Mouse (Mus musculus) limb, embryonic 14.5 days (tissue): Measurements from ENCODE around the gene Chrm4. TPM values are rescaled to one million over a fixed set of nuclear protein-coding genes. Genes with fewer than 3 reads are reported as not detected.
A peak's percentile ranks its signal among the peaks of the same experiment; 100 is the strongest.

Source experiments
- ATAC-seq: fragments of 200-750 bp; cut with Nextera tagmentation; 2 replicates; pipeline ENCODE4 v1.8.0; 2017; ENCODE audit warnings: low read depth, moderate number of reproducible peaks, moderate TSS enrichment; ENCODE audit not compliant: low FRiP score
- DNase-seq: peaks from one replicate; pipeline ENCODE4 v3.0.0-alpha.2; 2015; ENCODE audit warnings: low spot score
- H3K27ac ChIP-seq: fragments of 300-500 bp; sonication (generic); replicated peaks from 2 replicates; pipeline ENCODE4 v1.5.1; 2014; ENCODE audit warnings: low read depth, mild to moderate bottlenecking, low read length, moderate library complexity, mixed read lengths
- H3K27me3 ChIP-seq: fragments of 300-500 bp; sonication (generic); 2 replicates; pipeline ENCODE4 v1.6.1; 2014; ENCODE audit warnings: low read length, mixed read lengths; ENCODE audit not compliant: control insufficient read depth, insufficient read depth
- H3K36me3 ChIP-seq: fragments of 300-500 bp; sonication (generic); 2 replicates; pipeline ENCODE4 v1.6.1; 2014; ENCODE audit warnings: mild to moderate bottlenecking, low read length, moderate library complexity, mixed read lengths; ENCODE audit not compliant: control insufficient read depth, insufficient read depth
- H3K4me1 ChIP-seq: fragments of 300-500 bp; sonication (generic); 2 replicates; pipeline ENCODE4 v1.6.1; 2014; ENCODE audit warnings: antibody characterized with exemption, low read length, mixed read lengths; ENCODE audit not compliant: control insufficient read depth, insufficient read depth
- H3K4me2 ChIP-seq: fragments of 300-500 bp; sonication (generic); replicated peaks from 2 replicates; pipeline ENCODE4 v1.6.1; 2014; ENCODE audit warnings: low read depth, mild to moderate bottlenecking, low read length, moderate library complexity; ENCODE audit not compliant: severe bottlenecking
- H3K4me3 ChIP-seq: fragments of 300-500 bp; sonication (generic); replicated peaks from 2 replicates; pipeline ENCODE4 v1.5.1; 2014; ENCODE audit warnings: low read length
- H3K9ac ChIP-seq: fragments of 300-500 bp; sonication (generic); 2 replicates; pipeline ENCODE4 v1.6.1; 2014; ENCODE audit warnings: mild to moderate bottlenecking, low read depth, low read length, moderate library complexity; ENCODE audit not compliant: severe bottlenecking
- H3K9me3 ChIP-seq: fragments of 300-500 bp; sonication (generic); 2 replicates; pipeline ENCODE4 v1.6.1; 2016; ENCODE audit warnings: low read length; ENCODE audit not compliant: control insufficient read depth
- POLR2A ChIP-seq: fragments of 200-500 bp; IDR thresholded peaks from 2 replicates; pipeline ENCODE4 v1.8.0; 2012; ENCODE audit warnings: inconsistent platforms, mild to moderate bottlenecking, moderate library complexity, borderline replicate concordance; ENCODE audit not compliant: insufficient read depth, insufficient read length; ENCODE audit errors: extremely low read depth
- WGBS: fragments of 180-500 bp; shearing (Covaris S2); extraction: QIAGEN DNeasy Blood & Tissue Kit; methylation state at CpG from one replicate; pipeline ENCODE4 v1.1.7; 2014; 5-methylcytosine and 5-hydroxymethylcytosine counted together
- polyA plus RNA-seq, 2 experiments: library from polyadenylated mRNA; depleted of rRNA in 1 of 2; stranded (reverse) in 1 of 2; unstranded in 1 of 2; fragments of >200 nt; fragmentation: Nextera tagmentation in 1 of 2; extraction: Ambion mirVana in 1 of 2; gene quantifications; 2 replicates each; pipeline versions ENCODE4 v1.2.1 to v1.2.3; 2012 to 2014

The Chrm4 gene
- polyA plus RNA-seq, 2 experiments = 0.17 to 0.47 TPM

GRCm38 (mm10) chr2:91946836-91947235, 19.8 kb downstream of the Chrm4 start:
- DNase-seq (no peak), ATAC-seq (no peak)
- Histone ChIP-seq H3K4me1 (peaks cover 25% of the 10 kb centered on the region), H3K9me3 (no peaks in the 10 kb centered on the region), H3K4me2 (no peak overlapping the region), H3K4me3 (no peak overlapping the region), H3K9ac (no peak overlapping the region), H3K36me3 (peaks cover under 1% of the 10 kb centered on the region; the same call in 1 of the 2 replicates), H3K27ac (no peak overlapping the region), H3K27me3 (no peaks in the 10 kb centered on the region)
- WGBS = 65% methylated on average over 6 of the region's 6 CpGs
- no peak for TF ChIP-seq POLR2A

GRCm38 (mm10) chr2:91947397-91948150, 20.5 kb downstream of the Chrm4 start:
- Histone ChIP-seq H3K9ac (no peak overlapping the region), H3K9me3 (no peaks in the 10 kb centered on the region), H3K4me3 (no peak overlapping the region), H3K27me3 (no peaks in the 10 kb centered on the region), H3K4me1 (peaks cover 25% of the 10 kb centered on the region), H3K4me2 (no peak overlapping the region), H3K27ac (no peak overlapping the region), H3K36me3 (no peaks in the 10 kb centered on the region; the same call in 1 of the 2 replicates)
- ATAC-seq (peak; percentile 60), DNase-seq (peak; percentile 39)
- no peak for TF ChIP-seq POLR2A
- 56% methylated on average over 11 of the region's 11 CpGs for WGBS

- no peak overlapping the region for H3K4me3 ChIP-seq
- ATAC-seq = no peak
- H3K4me2 ChIP-seq = no peak overlapping the region
- WGBS = 73% methylated on average over 6 of the region's 6 CpGs
- no peaks in the 10 kb centered on the region for H3K9me3 ChIP-seq
- TF ChIP-seq POLR2A = no peak
- no peaks in the 10 kb centered on the region; the same call in 1 of the 2 replicates for H3K36me3 ChIP-seq
- H3K27ac ChIP-seq = no peak overlapping the region
- no peak for DNase-seq
- H3K4me1 ChIP-seq = peaks cover 25% of the 10 kb centered on the region
- H3K9ac ChIP-seq = no peak overlapping the region
- H3K27me3 ChIP-seq = no peaks in the 10 kb centered on the region
Observed at GRCm38 (mm10) chr2:91948151-91948509, 21.1 kb downstream of the Chrm4 start.

GRCm38 (mm10) chr2:91948792-91949241, 21.8 kb downstream of the Chrm4 start:
- no peak overlapping the region for H3K4me3 ChIP-seq
- H3K9ac ChIP-seq = peak overlapping the region; percentile 8; the same call in 1 of the 2 replicates
- WGBS = 69% methylated on average over 3 of the region's 3 CpGs
- ATAC-seq = no peak
- peaks cover 25% of the 10 kb centered on the region for H3K4me1 ChIP-seq
- H3K27me3 ChIP-seq = no peaks in the 10 kb centered on the region
- peak; percentile 25 for DNase-seq
- no peak for TF ChIP-seq POLR2A
- H3K27ac ChIP-seq = no peak overlapping the region
- no peaks in the 10 kb centered on the region for H3K36me3 ChIP-seq
- no peak overlapping the region for H3K4me2 ChIP-seq
- H3K9me3 ChIP-seq = no peaks in the 10 kb centered on the region

- TF ChIP-seq POLR2A = no peak
- Histone ChIP-seq H3K4me2 (peak overlapping the region; percentile 35), H3K9ac (peak overlapping the region; percentile 25), H3K4me1 (peaks cover 22% of the 10 kb centered on the region), H3K27me3 (no peaks in the 10 kb centered on the region), H3K4me3 (no peak overlapping the region; the same call in 1 of the 2 replicates), H3K27ac (peak overlapping the region; percentile 55; the same call in 1 of the 2 replicates), H3K9me3 (no peaks in the 10 kb centered on the region), H3K36me3 (no peaks in the 10 kb centered on the region)
- ATAC-seq = 0 out of 2 replicates have a peak, but pooled peaks have one; percentile 12
- DNase-seq = no peak
- 58% methylated on average over 17 of the region's 17 CpGs for WGBS
Observed at GRCm38 (mm10) chr2:91949411-91950274, 22.6 kb downstream of the Chrm4 start.
